Mouse (Mus musculus) intestine, embryonic 16.5 days (tissue): ENCODE results near the gene Arhgef25. TPM values are rescaled to one million over a fixed set of nuclear protein-coding genes. Genes with fewer than 3 reads are reported as not detected.
"Not testable (repeated sequence)": the region's sequence is repeated elsewhere in the genome, so short reads cannot be mapped to it uniquely, and the experiment has no call there.

Experiments used
- ATAC-seq: fragments of 200-750 bp; cut with Nextera tagmentation; 2 replicates; pipeline ENCODE4 v1.8.0; 2017; ENCODE audit warnings: moderate TSS enrichment, moderate library complexity
- H3K27ac ChIP-seq: fragments of 300-500 bp; sonication (generic); 2 replicates; pipeline ENCODE4 v1.5.1; 2014; ENCODE audit warnings: mild to moderate bottlenecking, low read length
- H3K27me3 ChIP-seq: fragments of 300-500 bp; sonication (generic); replicated peaks from 2 replicates; pipeline ENCODE4 v1.6.1; 2014; ENCODE audit warnings: low read length, control low read depth, mixed read lengths; ENCODE audit not compliant: control insufficient read depth, insufficient read depth
- H3K36me3 ChIP-seq: fragments of 300-500 bp; sonication (generic); 2 replicates; pipeline ENCODE4 v1.6.1; 2014; ENCODE audit warnings: low read length, control low read depth; ENCODE audit not compliant: control insufficient read depth, insufficient read depth
- H3K4me1 ChIP-seq: fragments of 300-500 bp; sonication (generic); 2 replicates; pipeline ENCODE4 v1.6.1; 2014; ENCODE audit warnings: low read length, control low read depth, mixed read lengths; ENCODE audit not compliant: control insufficient read depth, insufficient read depth
- H3K4me2 ChIP-seq: fragments of 300-500 bp; sonication (generic); 2 replicates; pipeline ENCODE4 v1.6.1; 2014; ENCODE audit warnings: low read depth, low read length, control low read depth
- H3K4me3 ChIP-seq: fragments of 300-500 bp; sonication (generic); 2 replicates; pipeline ENCODE4 v1.5.1; 2014; ENCODE audit warnings: mild to moderate bottlenecking, low read length
- H3K9ac ChIP-seq: fragments of 300-500 bp; sonication (generic); 2 replicates; pipeline ENCODE4 v1.6.1; 2014; ENCODE audit warnings: low read depth, low read length
- H3K9me3 ChIP-seq: fragments of 300-500 bp; sonication (generic); 2 replicates; pipeline ENCODE4 v1.6.1; 2016; ENCODE audit warnings: low read length, control low read depth; ENCODE audit not compliant: control insufficient read depth
- WGBS: fragments of 180-500 bp; shearing (Covaris S2); extraction: QIAGEN DNeasy Blood & Tissue Kit; methylation state at CpG from one replicate; pipeline ENCODE4 v1.1.7; 2014; 5-methylcytosine and 5-hydroxymethylcytosine counted together
- polyA plus RNA-seq: library from polyadenylated mRNA; unstranded; fragments of >200 nt; fragmentation: Nextera tagmentation; extraction: Ambion mirVana; gene quantifications from 2 replicates; pipeline ENCODE4 v1.2.1, GENCODE M21; 2015

Gene Arhgef25
- polyA plus RNA-seq, 1 experiment from 2014 or later: 46.3 TPM

DNA sequence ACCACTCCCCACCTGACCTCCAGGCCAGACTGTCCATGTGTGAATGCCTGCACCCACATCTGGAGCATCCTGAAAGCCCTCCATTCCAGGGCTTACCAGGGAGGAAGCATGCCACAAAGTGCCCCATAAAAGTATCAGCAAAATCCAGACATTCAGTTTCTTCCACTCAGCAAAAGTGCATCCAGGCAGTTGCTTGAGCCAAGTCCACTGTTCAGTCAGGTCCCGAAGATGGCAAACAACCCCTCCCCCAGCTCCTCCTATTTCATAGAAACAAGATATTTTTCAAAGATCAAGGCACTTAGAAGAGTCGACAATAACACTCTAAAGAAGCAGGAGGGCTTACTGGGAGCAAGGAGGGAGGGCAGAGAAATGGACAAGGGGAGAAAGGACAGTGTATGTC is 8.6 kb upstream of the Arhgef25 start:
- H3K9me3 ChIP-seq: no peaks in the 10 kb centered on the region
- peaks cover 10% of the 10 kb centered on the region; the same call in 1 of the 2 replicates for H3K36me3 ChIP-seq
- H3K4me2 ChIP-seq: no peak overlapping the region
- no peaks in the 10 kb centered on the region for H3K27me3 ChIP-seq
- no peak for ATAC-seq
- H3K4me3 ChIP-seq: no peak overlapping the region
- H3K27ac ChIP-seq: no peak overlapping the region
- 53% methylated on average over 2 of the region's 2 CpGs for WGBS
- peaks cover 13% of the 10 kb centered on the region for H3K4me1 ChIP-seq
- no peak overlapping the region for H3K9ac ChIP-seq

GRCm38 (mm10) chr10:127197505-127198110 is 7.7 kb upstream of the Arhgef25 start:
- no peaks in the 10 kb centered on the region for H3K9me3 ChIP-seq
- H3K36me3 ChIP-seq: peaks cover 14% of the 10 kb centered on the region; the same call in 1 of the 2 replicates
- no peak overlapping the region for H3K27ac ChIP-seq
- no peak overlapping the region for H3K4me3 ChIP-seq
- H3K4me2 ChIP-seq: no peak overlapping the region
- H3K4me1 ChIP-seq: peaks cover 13% of the 10 kb centered on the region
- no peaks in the 10 kb centered on the region for H3K27me3 ChIP-seq
- WGBS: 79% methylated on average over 11 of the region's 11 CpGs
- ATAC-seq: no peak
- no peak overlapping the region for H3K9ac ChIP-seq

DNA sequence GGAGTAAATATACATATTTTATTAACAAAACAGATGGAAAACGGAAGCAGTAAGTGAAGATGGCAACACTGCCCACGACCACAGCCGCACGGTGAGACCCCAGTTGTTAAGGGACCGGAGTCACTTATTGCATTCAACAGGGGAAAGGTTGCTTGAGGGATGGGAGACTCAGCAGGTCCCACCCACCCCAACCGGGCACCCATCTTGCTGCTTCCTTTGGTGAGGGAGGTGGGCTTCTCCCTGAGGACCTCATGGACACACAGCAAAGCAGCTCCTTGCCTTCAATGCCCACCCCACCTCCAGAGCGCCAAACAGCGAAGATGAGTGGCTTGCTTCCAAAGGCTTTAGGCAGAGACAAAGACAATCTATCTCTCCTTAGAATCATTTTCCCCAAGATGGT is 7.2 kb upstream of the Arhgef25 start:
- H3K9me3 ChIP-seq: no peaks in the 10 kb centered on the region
- H3K27me3 ChIP-seq: no peaks in the 10 kb centered on the region
- peaks cover 14% of the 10 kb centered on the region; the same call in 1 of the 2 replicates for H3K36me3 ChIP-seq
- peaks cover 13% of the 10 kb centered on the region for H3K4me1 ChIP-seq
- H3K4me3 ChIP-seq: no peak overlapping the region
- no peak overlapping the region for H3K4me2 ChIP-seq
- no peak for ATAC-seq
- H3K27ac ChIP-seq: no peak overlapping the region
- WGBS: 92% methylated on average over 8 of the region's 8 CpGs
- H3K9ac ChIP-seq: no peak overlapping the region

DNA sequence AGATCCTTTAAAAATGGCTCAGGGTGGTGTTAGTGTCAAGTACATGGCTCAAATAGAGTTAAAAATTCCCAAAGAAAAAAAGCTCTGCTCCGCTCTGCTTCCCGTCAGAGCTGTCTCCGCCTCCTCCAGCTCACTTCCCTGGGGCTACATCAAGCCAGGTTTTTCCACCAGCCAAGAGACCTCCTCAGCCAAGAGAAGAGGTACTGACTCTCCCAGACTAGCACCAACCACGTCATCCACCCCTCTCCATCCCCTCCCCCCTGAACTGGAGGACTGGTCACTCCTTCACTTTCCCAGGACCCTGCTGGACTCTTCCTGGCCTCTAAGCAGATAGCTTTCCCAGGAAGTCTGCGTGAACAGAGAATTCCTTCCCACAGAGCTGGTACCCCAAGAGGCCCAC is 6.5 kb upstream of the Arhgef25 start:
- Histone ChIP-seq H3K9me3 (no peaks in the 10 kb centered on the region), H3K4me2 (peak overlapping the region; percentile 94), H3K27ac (peak overlapping the region; percentile 90), H3K4me3 (peak overlapping the region; percentile 92), H3K36me3 (peaks cover 13% of the 10 kb centered on the region; the same call in 1 of the 2 replicates), H3K9ac (peak overlapping the region; percentile 90), H3K4me1 (peaks cover 13% of the 10 kb centered on the region), H3K27me3 (no peaks in the 10 kb centered on the region)
- 12% methylated on average over 5 of the region's 5 CpGs for WGBS
- ATAC-seq: peak; percentile 70

DNA sequence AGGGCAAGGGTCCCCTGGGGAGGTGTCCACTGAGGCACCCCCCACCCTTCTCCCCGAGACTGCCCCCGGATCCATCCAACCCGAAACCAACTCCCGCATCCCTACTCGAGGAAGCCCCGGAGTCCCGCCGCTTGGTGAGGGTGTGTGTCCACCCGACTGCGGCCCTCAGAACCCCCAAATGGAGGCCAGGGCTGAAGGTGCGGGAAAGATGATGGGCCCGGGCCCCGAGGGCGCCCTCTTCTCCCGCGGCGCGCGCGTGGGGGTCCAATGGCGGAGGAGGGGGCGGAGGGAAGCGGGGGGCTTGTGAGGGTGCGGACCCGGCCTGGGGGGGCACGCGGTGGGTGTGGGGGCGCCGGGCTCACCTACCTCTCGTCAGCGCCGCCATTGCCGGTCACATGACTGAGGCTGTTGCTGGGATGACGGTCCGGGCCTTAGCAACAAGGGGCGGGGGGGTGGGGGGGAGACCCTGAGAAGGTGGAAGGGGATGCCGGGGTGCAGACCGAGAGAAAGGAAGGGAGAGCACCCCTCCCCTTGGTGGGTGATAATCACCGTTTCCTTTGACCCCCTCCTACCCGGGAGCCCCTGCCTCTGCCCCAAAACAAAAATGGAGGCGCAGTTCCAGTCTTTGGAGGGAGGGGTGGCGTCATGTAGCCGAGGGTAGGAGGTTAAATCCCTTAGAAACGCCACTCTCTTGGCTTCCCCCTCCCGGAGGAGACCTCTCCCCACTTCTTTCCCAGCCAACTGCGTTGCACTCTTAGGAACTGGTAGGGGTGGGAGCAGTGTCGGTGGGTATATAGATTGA is 5.6 kb upstream of the Arhgef25 start, which contains the start of gene Dtx3:
Dtx3 (minus strand) TSS at position 401 of the 802 bp plus-strand sequence.
- peak within 1 kb of the TSS; percentile 94 for H3K4me2 ChIP-seq
- WGBS: 0% methylated on average over 41 of the region's 47 CpGs
- no peaks in the 10 kb centered on the region for H3K27me3 ChIP-seq
- H3K9ac ChIP-seq: peak within 1 kb of the TSS; percentile 90
- peak within 1 kb of the TSS; percentile 90 for H3K27ac ChIP-seq
- peak within 1 kb of the TSS; percentile 92 for H3K4me3 ChIP-seq
- H3K9me3 ChIP-seq: no peaks in the 10 kb centered on the region
- H3K36me3 ChIP-seq: peaks cover 13% of the 10 kb centered on the region; the same call in 1 of the 2 replicates
- ATAC-seq: peak; percentile 47
- peaks cover 14% of the 10 kb centered on the region for H3K4me1 ChIP-seq

GRCm38 (mm10) chr10:127194428-127195327 is 4.8 kb upstream of the Arhgef25 start:
- H3K36me3 ChIP-seq: peaks cover 13% of the 10 kb centered on the region; the same call in 1 of the 2 replicates
- no peaks in the 10 kb centered on the region for H3K9me3 ChIP-seq
- WGBS: 9% methylated on average over 22 of the region's 22 CpGs

DNA sequence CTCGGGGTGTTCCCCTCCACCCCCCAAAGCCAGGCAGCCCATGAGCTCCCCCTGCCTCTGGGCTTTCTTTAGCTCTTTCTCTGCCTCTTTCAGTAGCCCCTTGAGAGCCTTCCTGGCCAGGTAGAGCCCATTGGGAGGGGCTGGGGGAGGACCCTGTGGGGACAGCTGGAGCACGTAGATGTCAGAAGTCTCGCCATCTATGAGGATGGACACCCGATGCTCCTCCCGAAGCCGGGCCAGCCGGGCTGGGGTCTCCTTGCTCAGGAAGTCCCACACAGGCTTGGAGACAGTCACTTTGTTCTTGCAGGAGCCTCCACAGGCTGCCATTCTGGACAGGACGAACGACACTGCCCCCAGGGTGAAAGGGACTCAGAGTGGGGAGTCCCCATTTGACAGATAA is 3.1 kb upstream of the Arhgef25 start:
- Histone ChIP-seq H3K9me3 (no peaks in the 10 kb centered on the region), H3K9ac (no peak overlapping the region), H3K27me3 (0 out of 2 replicates have a peak, but pooled peaks cover 2% of the 10 kb centered on the region), H3K4me2 (no peak overlapping the region), H3K4me1 (peaks cover 31% of the 10 kb centered on the region), H3K27ac (no peak overlapping the region), H3K36me3 (peaks cover 8% of the 10 kb centered on the region; the same call in 1 of the 2 replicates), H3K4me3 (no peak overlapping the region)
- no peak for ATAC-seq
- WGBS: 80% methylated on average over 9 of the region's 9 CpGs

More at GRCm38 (mm10) chr10:127194428-127195327, 4.8 kb upstream of the Arhgef25 start:
- H3K9ac ChIP-seq: peak overlapping the region; percentile 90
- H3K27ac ChIP-seq: peak overlapping the region; percentile 90
- peak overlapping the region; percentile 94 for H3K4me2 ChIP-seq
- H3K27me3 ChIP-seq: no peaks in the 10 kb centered on the region
- H3K4me3 ChIP-seq: peak overlapping the region; percentile 92
- peak; percentile 56 for ATAC-seq
- H3K4me1 ChIP-seq: peaks cover 19% of the 10 kb centered on the region

DNA sequence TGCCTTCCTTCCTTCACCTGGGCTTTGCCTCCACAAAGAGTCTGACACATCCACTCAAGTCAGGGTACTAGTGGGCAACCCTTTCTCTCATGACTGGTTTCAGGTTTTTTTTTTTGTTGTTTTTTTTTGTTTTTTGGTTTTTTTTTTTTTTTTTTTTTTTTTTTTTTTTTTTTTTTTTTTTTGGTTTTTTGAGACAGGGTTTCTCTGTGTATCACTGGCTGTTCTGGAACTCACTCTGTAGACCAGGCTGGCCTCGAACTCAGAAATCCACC is 2.1 kb upstream of the Arhgef25 start:
- H3K27ac ChIP-seq, H3K4me3 ChIP-seq, H3K9me3 ChIP-seq, H3K36me3 ChIP-seq, H3K9ac ChIP-seq, H3K27me3 ChIP-seq, H3K4me2 ChIP-seq, ATAC-seq: not testable (repeated sequence)
- H3K4me1 ChIP-seq: peaks cover 35% of the 10 kb centered on the region
- 68% methylated on average over 1 of the region's 1 CpGs for WGBS
